Mouse (Mus musculus) layer of hippocampus, adult 9-11 months (tissue): ENCODE results near the gene 2310022A10Rik.

ENCODE experiments used
- DNase-seq: peaks from one replicate; pipeline ENCODE4 v3.0.0; 2022

2310022A10Rik gene

GRCm38 (mm10) chr7:27591266-27592216 lies 38.5 kb downstream of the 2310022A10Rik start, which contains the start of gene Akt2:
Akt2 (plus strand) TSS chr7:27591552.
- peak; percentile 97 for DNase-seq

GRCm38 (mm10) chr7:27592217-27592929 lies 39.3 kb downstream of the 2310022A10Rik start:
- no peak for DNase-seq

- no peak for DNase-seq
Measured at GRCm38 (mm10) chr7:27592934-27593645, 40.1 kb downstream of the 2310022A10Rik start.

- DNase-seq: no peak
Measured at GRCm38 (mm10) chr7:27596586-27597503, 43.8 kb downstream of the 2310022A10Rik start.

GRCm38 (mm10) chr7:27598053-27598452 lies 45.0 kb downstream of the 2310022A10Rik start:
- DNase-seq: no peak

- peak; percentile 80 for DNase-seq
Measured at GRCm38 (mm10) chr7:27601628-27602027, 48.6 kb downstream of the 2310022A10Rik start.

- no peak for DNase-seq
Measured at GRCm38 (mm10) chr7:27602161-27602560, 49.1 kb downstream of the 2310022A10Rik start.

GRCm38 (mm10) chr7:27602835-27603234 lies 49.8 kb downstream of the 2310022A10Rik start:
- DNase-seq: no peak

- no peak for DNase-seq
Measured at GRCm38 (mm10) chr7:27604661-27605348, 51.8 kb downstream of the 2310022A10Rik start.

GRCm38 (mm10) chr7:27605499-27606285 lies 52.7 kb downstream of the 2310022A10Rik start:
- peak; percentile 70 for DNase-seq

GRCm38 (mm10) chr7:27606481-27607254 lies 53.6 kb downstream of the 2310022A10Rik start:
- DNase-seq: no peak

- peak; percentile 65 for DNase-seq
Measured at GRCm38 (mm10) chr7:27607580-27607979, 54.5 kb downstream of the 2310022A10Rik start.

- no peak for DNase-seq
Measured at GRCm38 (mm10) chr7:27608130-27608529, 55.1 kb downstream of the 2310022A10Rik start.

GRCm38 (mm10) chr7:27609285-27609684 lies 56.3 kb downstream of the 2310022A10Rik start:
- no peak for DNase-seq

- no peak for DNase-seq
Measured at GRCm38 (mm10) chr7:27609688-27610087, 56.7 kb downstream of the 2310022A10Rik start.

- DNase-seq: no peak
Measured at GRCm38 (mm10) chr7:27610370-27610769, 57.3 kb downstream of the 2310022A10Rik start.

- DNase-seq: no peak
Measured at GRCm38 (mm10) chr7:27610871-27611270, 57.8 kb downstream of the 2310022A10Rik start.

GRCm38 (mm10) chr7:27612940-27613339 lies 59.9 kb downstream of the 2310022A10Rik start:
- DNase-seq: no peak

GRCm38 (mm10) chr7:27613751-27614499 lies 60.9 kb downstream of the 2310022A10Rik start:
- peak; percentile 76 for DNase-seq
